Mouse (Mus musculus): ENCODE measurements around the gene Raet1d.
"Not testable (repeated sequence)": the region's sequence is repeated elsewhere in the genome, so short reads cannot be mapped to it uniquely, and the experiment has no call there.

Raet1d gene

GRCm38 (mm10) chr10:22360252-22360651, at the start of gene Raet1d:
Gene Raet1d, plus strand, starts transcription at chr10:22360552.
- DNase-seq (ENCODE audit: low spot score in 2 of 2) = not testable (repeated sequence)

GRCm38 (mm10) chr10:22322858-22323257, 37.5 kb upstream of the Raet1d start:
- no peak for DNase-seq (ENCODE audit: low spot score in 2 of 2)

GRCm38 (mm10) chr10:22345721-22346120, 14.6 kb upstream of the Raet1d start:
- not testable (repeated sequence) for DNase-seq (ENCODE audit: low spot score in 2 of 2)

GRCm38 (mm10) chr10:22353548-22354195, 6.7 kb upstream of the Raet1d start:
- DNase-seq (ENCODE audit: low spot score in 2 of 2) = not testable (repeated sequence)

GRCm38 (mm10) chr10:22354196-22354574, 6.2 kb upstream of the Raet1d start:
- DNase-seq (ENCODE audit: low spot score in 2 of 2) = not testable (repeated sequence)

- not testable (repeated sequence) for DNase-seq (ENCODE audit: low spot score in 2 of 2)
These were observed 3.0 kb upstream of the Raet1d start for GRCm38 (mm10) chr10:22357373-22357772.

- not testable (repeated sequence) for DNase-seq (ENCODE audit: low spot score in 2 of 2)
These were observed 605 bp downstream of the Raet1d start for GRCm38 (mm10) chr10:22360957-22361356.

GRCm38 (mm10) chr10:22361415-22362352, 1.3 kb downstream of the Raet1d start:
- DNase-seq (ENCODE audit: low spot score in 2 of 2) = not testable (repeated sequence)

GRCm38 (mm10) chr10:22362466-22362865, 2.1 kb downstream of the Raet1d start:
- DNase-seq (ENCODE audit: low spot score in 2 of 2) = not testable (repeated sequence)

GRCm38 (mm10) chr10:22364915-22365314, 4.6 kb downstream of the Raet1d start:
- DNase-seq (ENCODE audit: low spot score in 2 of 2) = not testable (repeated sequence)

- DNase-seq (ENCODE audit: low spot score in 2 of 2) = not testable (repeated sequence)
These were observed 20.9 kb downstream of the Raet1d start for GRCm38 (mm10) chr10:22381226-22381625.

- DNase-seq (ENCODE audit: low spot score in 2 of 2) = not testable (repeated sequence)
These were observed 29.8 kb downstream of the Raet1d start for GRCm38 (mm10) chr10:22390146-22390545.

- not testable (repeated sequence) for DNase-seq (ENCODE audit: low spot score in 2 of 2)
These were observed 31.3 kb downstream of the Raet1d start for GRCm38 (mm10) chr10:22391616-22392015.

GRCm38 (mm10) chr10:22393028-22393824, 32.9 kb downstream of the Raet1d start:
- not testable (repeated sequence) for DNase-seq (ENCODE audit: low spot score in 2 of 2)

- DNase-seq (ENCODE audit: low spot score in 2 of 2) = not testable (repeated sequence)
These were observed 36.3 kb downstream of the Raet1d start for GRCm38 (mm10) chr10:22396680-22397079.

GRCm38 (mm10) chr10:22402225-22402917, 42.0 kb downstream of the Raet1d start:
- DNase-seq (ENCODE audit: low spot score in 2 of 2) = peak; percentile 21 to 23

- DNase-seq (ENCODE audit: low spot score in 2 of 2) = peak; percentile 3 to 38
These were observed 53.5 kb downstream of the Raet1d start for GRCm38 (mm10) chr10:22413702-22414494.

Measured in right cerebral cortex, adult 2 months (tissue).